Mouse (Mus musculus) layer of hippocampus, adult 2 months (tissue): Measurements from ENCODE around the gene Tdp1. TPM values are rescaled to one million over a fixed set of nuclear protein-coding genes. Genes with fewer than 3 reads are reported as not detected.
A peak's percentile ranks its signal among the peaks of the same experiment; 100 is the strongest.

Source experiments
- DNase-seq, 2 experiments: peaks; one replicate each; pipeline ENCODE4 v3.0.0; 2022; ENCODE audit warnings: low spot score in 2 of 2
- H3K27ac ChIP-seq: fragments of 200-600 bp; 2 replicates; pipeline ENCODE4 v1.8.1; 2022
- H3K4me3 ChIP-seq: fragments of 200-600 bp; 2 replicates; pipeline ENCODE4 v1.8.1; 2022; ENCODE audit warnings: mild to moderate bottlenecking
- CTCF ChIP-seq: fragments of 200-600 bp; conservative IDR thresholded peaks from 2 replicates; pipeline ENCODE4 v1.8.1; 2022; ENCODE audit warnings: antibody characterized with exemption, mild to moderate bottlenecking, moderate library complexity
- total RNA-seq, 2 experiments: library from RNA; stranded (reverse); gene quantifications; 2 replicates each; pipeline ENCODE4 v1.2.3; 2021

Gene Tdp1
- total RNA-seq, 2 experiments from 2014 or later: 24.2 to 30.9 TPM

- DNase-seq: no peak
- TF ChIP-seq CTCF: no peak
Measured at GRCm38 (mm10) chr12:99940704-99941103, 56.4 kb downstream of the Tdp1 start.

DNA sequence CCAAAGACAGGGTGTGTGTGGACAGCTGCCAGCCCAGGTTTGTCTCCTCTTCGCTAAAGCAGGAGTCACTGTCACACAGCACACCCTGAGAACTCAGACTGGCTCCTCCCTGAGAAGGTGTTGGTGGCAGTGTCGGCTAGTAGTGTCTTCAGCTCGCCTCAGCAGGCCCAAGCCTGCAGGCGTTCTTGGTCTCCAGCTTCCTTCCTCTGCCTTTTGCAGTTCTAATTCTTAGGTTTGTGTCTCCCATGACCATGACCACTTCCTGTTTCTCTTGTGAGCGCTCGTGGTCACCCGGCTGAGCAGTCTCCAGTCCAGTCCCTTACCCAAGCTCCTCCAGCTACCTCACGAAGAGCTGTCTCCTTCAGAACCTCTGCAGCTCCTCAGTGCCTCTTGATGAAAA, 58.1 kb downstream of the Tdp1 start:
- Histone ChIP-seq H3K4me3 (no peak overlapping the region), H3K27ac (no peak overlapping the region; the same call in 1 of the 2 replicates)
- TF ChIP-seq CTCF: no peak
- DNase-seq: no peak

More at GRCm38 (mm10) chr12:99940704-99941103, 56.4 kb downstream of the Tdp1 start:
- H3K4me3 ChIP-seq: no peak overlapping the region
- no peak overlapping the region for H3K27ac ChIP-seq

GRCm38 (mm10) chr12:99952928-99953327, 68.6 kb downstream of the Tdp1 start:
- Histone ChIP-seq H3K4me3 (no peak overlapping the region), H3K27ac (no peak overlapping the region)
- TF ChIP-seq CTCF: peak; percentile 85
- peak; percentile 54 to 67 for DNase-seq

DNA sequence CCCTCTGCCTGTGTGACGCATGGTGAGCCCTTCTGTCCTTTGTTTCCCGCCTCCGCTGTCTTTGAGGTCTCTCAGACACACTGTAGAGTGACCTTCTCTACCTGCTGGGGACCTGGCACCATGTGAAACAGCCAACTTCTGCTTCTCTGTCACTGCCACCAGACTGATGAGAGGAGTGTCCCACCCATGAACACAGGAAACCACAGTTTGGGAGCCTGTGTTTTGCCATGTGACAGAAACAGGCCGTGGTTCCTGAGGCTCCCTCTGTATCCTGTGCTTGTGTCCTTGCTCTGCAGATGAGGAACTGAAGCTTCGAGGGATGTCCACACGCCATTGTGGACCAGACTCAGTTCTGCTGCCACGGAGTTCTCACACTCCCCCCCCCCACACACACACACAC, 72.1 kb downstream of the Tdp1 start:
- no peak overlapping the region for H3K4me3 ChIP-seq
- DNase-seq: no peak

GRCm38 (mm10) chr12:99958068-99959060, 74.0 kb downstream of the Tdp1 start:
- TF ChIP-seq CTCF: no peak
- H3K4me3 ChIP-seq: no peak overlapping the region
- DNase-seq: peak in 1 of 2 experiments; percentile 47
- H3K27ac ChIP-seq: peak overlapping the region; percentile 77

More for the DNA sequence above, 72.1 kb downstream of the Tdp1 start:
- no peak for TF ChIP-seq CTCF
- H3K27ac ChIP-seq: no peak overlapping the region

DNA sequence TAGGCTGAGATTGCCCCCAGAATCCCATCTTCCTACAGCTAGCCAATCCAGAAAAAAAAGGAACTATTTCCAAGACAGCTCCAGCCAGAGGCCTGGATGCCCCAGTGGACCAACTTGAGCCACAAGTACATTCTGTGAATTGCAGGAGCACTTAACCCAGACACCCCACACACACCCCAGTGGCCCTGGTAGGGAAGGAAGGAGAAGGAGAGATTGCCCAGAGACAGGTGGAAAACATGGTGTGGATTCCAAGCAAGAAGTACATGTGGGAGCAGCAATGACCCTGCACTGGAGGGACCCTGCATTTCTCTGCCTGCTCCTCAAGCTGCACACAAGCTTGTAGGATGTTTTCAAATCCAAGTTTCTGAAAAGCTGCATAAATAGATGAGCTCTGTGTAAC, 75.0 kb downstream of the Tdp1 start:
- H3K4me3 ChIP-seq: no peak overlapping the region
- peak overlapping the region; percentile 77 for H3K27ac ChIP-seq
- DNase-seq: no peak
- no peak for TF ChIP-seq CTCF

DNA sequence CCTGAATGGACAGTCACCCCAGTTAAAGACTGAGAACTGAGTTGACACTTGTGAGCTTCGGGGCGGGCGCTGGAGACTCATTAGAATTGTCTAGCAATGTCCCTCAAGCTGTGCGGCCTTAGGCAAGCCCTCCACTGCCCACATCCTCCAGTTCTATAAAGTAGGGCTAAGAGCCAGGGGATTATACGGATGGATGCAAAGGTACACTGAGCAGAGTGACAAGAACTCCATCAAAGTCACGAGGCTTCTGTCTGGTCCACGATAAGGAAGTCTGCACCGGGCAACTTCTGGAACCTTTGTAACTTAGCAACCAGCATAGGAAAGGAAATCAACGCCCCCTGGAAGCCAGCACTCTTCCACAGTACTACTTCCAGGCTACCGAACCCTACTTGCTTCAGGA, 75.6 kb downstream of the Tdp1 start:
- no peak for DNase-seq
- no peak overlapping the region for H3K4me3 ChIP-seq
- no peak for TF ChIP-seq CTCF
- no peak overlapping the region for H3K27ac ChIP-seq

DNA sequence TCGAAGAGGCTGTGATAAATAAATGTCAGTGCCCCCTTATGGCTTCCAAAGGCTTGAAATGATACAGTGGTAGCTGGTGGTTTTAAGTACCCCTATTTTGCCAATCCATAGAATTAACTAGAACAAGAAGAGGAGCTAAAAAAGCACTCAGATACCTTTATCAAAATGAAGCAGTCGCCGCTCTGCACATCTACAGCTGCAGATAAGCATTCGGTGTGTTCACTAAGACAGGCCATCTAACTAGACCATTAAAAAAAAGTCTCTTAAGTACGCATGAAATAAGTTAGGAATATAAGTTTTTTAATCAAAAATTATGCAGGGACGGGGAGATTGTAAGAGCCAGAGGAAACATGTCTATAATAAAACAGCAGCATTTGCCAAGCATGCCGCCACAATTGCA, 76.4 kb downstream of the Tdp1 start:
- Histone ChIP-seq H3K27ac (no peak overlapping the region), H3K4me3 (no peak overlapping the region)
- DNase-seq: no peak
- TF ChIP-seq CTCF: no peak

GRCm38 (mm10) chr12:99964301-99965202, 80.2 kb downstream of the Tdp1 start, which contains the start of gene Kcnk13:
Kcnk13 (plus strand) TSS chr12:99964499.
- peak; percentile 74 to 78 for DNase-seq
- TF ChIP-seq CTCF: peak; percentile 92
- peak within 1 kb of the TSS; percentile 63 for H3K4me3 ChIP-seq
- peak within 1 kb of the TSS; percentile 83 for H3K27ac ChIP-seq

DNA sequence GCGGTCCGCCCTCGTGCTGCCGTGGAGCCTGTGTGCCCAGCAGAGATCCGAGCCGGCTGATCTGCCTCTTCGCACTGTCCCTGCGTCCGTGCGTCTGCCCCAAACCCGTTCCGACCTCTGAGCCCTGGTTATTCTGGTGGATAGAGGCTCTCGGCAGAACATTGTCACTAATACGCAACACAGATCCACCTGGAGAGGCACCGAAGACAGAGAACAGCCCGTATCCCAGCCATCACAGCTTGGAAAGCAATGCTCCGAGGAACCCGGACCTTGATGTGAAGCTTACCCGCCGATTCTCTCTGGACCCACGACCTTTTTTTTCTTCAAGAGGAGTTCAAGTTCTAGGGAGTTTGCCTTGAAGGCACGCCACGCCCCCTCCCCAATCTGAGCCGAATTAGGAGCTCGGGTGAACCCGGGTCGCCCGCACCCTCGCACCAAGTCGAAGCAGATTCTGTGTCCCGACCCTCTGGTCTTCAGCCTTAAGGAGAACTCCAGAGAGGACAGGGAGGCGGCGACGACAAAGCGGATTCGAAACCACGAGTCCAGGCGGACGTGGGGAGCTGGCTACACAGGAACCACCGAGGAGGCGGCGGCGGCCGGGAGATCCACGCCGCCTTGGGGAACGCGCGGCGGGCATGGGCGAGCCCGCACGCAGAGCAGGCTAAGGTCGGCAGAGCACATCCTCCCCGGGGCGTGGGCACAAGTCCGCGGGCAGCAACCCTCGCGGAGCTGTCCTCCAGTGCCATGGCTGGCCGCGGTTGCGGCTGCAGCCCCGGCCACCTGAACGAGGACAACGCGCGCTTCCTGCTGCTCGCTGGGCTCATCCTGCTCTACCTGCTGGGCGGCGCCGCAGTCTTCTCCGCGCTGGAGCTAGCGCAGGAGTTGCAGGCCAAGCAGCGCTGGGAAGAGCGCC, 81.1 kb downstream of the Tdp1 start:
- peak overlapping the region; percentile 63 for H3K4me3 ChIP-seq
- no peak for TF ChIP-seq CTCF
- peak overlapping the region; percentile 83 for H3K27ac ChIP-seq
- DNase-seq: peak in 1 of 2 experiments; percentile 30

DNA sequence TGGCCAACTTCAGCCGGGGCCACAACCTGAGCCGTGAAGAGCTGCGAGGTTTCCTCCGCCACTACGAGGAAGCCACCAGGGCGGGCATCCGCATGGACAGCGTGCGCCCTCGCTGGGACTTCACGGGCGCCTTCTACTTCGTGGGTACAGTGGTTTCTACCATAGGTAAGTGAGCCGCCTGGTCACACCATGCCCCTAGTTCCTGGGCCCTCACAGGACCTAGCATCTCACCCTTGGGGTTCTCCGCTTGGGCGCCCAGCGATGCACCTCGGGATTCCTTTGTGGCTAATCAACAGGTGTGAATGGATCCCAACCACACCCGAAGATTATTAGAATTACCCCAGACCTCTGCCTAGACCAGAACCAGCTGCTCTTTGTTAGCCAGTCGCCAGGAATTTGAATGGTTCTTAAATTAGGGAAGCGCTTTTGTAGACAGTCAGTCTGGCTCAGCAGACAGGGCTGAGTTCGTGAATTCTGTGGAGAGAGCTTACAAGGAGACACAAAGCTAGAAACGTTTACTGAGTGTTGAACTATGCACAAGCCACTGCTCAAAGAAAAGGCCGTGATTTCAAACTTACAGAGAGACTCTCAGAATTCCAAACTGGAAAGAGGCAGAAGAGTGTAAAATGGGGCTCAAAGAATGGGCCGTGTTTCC, 81.9 kb downstream of the Tdp1 start:
- peak overlapping the region; percentile 83 for H3K27ac ChIP-seq
- TF ChIP-seq CTCF: no peak
- peak overlapping the region; percentile 63 for H3K4me3 ChIP-seq
- DNase-seq: no peak
